Mouse (Mus musculus): ENCODE measurements around the gene Bcas3.

DNA sequence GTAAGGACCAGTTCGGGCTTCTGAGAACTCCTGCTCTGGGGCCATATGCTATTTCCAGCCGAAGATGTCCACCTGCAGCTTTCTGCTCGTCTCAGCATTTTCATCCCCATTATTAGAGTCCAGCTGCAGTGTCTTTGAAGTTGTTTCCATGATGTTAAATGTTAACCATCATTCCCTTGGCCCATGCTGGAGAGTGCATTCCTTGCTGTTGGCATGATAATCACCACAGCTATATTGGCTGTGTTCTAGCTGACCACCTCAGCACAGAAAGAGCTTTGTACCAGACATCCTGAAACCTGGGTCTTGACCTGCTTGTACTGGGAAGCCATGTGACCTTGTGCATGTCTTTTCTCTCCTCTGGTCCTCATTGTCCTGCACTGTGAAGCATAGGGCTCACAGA, 410.7 kb downstream of the Bcas3 start:
- TF ChIP-seq CTCF (IDR thresholded peaks at IDR 0.05; ENCODE audit: low read depth, low read length) (no peak), TAL1 (conservative IDR thresholded peaks at IDR 0.05; ENCODE audit: low read depth, low read length) (no peak), GATA1 (IDR thresholded peaks at IDR 0.05; ENCODE audit: borderline replicate concordance, low read length) (no peak), POLR2AphosphoS5 (IDR thresholded peaks at IDR 0.05; ENCODE audit: insufficient replicate concordance, low read depth, low read length) (no peak), GATA2 (IDR thresholded peaks at IDR 0.05; ENCODE audit: borderline replicate concordance, low read depth, low read length) (no peak)

All from G1E (cell line).